Mouse (Mus musculus): Measurements from ENCODE around the gene Armcx4. TPM values are rescaled to one million over a fixed set of nuclear protein-coding genes. Genes with fewer than 3 reads are reported as not detected.
A peak's percentile ranks its signal among the peaks of the same experiment; 100 is the strongest.
"Not testable (repeated sequence)": the region's sequence is repeated elsewhere in the genome, so short reads cannot be mapped to it uniquely, and the experiment has no call there.

Gene Armcx4
- total and polyA plus RNA-seq, 3 experiments, result 1.0 to 9.2 (median 8.1) TPM

- no peak for DNase-seq
- H3K27ac ChIP-seq, result no peak overlapping the region
- no peak overlapping the region for H3K9ac ChIP-seq (ENCODE audit: low read depth, low read length)
- TF ChIP-seq CTCF (IDR thresholded peaks at IDR 0.05) (no peak), EP300 (IDR thresholded peaks at IDR 0.05; ENCODE audit: insufficient read depth, low read depth, low read length) (no peak), POLR2A (IDR thresholded peaks at IDR 0.05; ENCODE audit: insufficient read depth, low read depth, low read length) (no peak)
- H3K36me3 ChIP-seq (ENCODE audit: control insufficient read depth, insufficient read depth, low read length), result no peaks in the 10 kb centered on the region
- intact Hi-C loops (cut with DNase I), result loop anchor here (5.0 kb wide), 1 partner anchor 42 kb away; no protein-coding TSS in a partner anchor
- no peaks in the 10 kb centered on the region for H3K4me1 ChIP-seq (ENCODE audit: control insufficient read depth, insufficient read depth, low read length)
- 59% methylated on average over 2 of the region's 2 CpGs for WGBS
- H3K4me3 ChIP-seq, result no peak overlapping the region
- H3K27me3 ChIP-seq (ENCODE audit: control insufficient read depth, insufficient read depth, low read length), result no peaks in the 10 kb centered on the region
- H3K79me2 ChIP-seq (replicated peaks; ENCODE audit: control insufficient read depth, insufficient read depth, low read length), result no peaks in the 10 kb centered on the region
Observed at GRCm38 (mm10) chrX:134689676-134690075, 3.4 kb downstream of the Armcx4 start.

- Histone ChIP-seq H3K27ac (no peak overlapping the region), H3K79me2 (replicated peaks; ENCODE audit: control insufficient read depth, insufficient read depth, low read length) (no peaks in the 10 kb centered on the region), H3K4me3 (no peak overlapping the region), H3K4me1 (ENCODE audit: control insufficient read depth, insufficient read depth, low read length) (no peaks in the 10 kb centered on the region), H3K9ac (ENCODE audit: low read depth, low read length) (no peak overlapping the region), H3K36me3 (ENCODE audit: control insufficient read depth, insufficient read depth, low read length) (no peaks in the 10 kb centered on the region), H3K27me3 (ENCODE audit: control insufficient read depth, insufficient read depth, low read length) (no peaks in the 10 kb centered on the region)
- DNase-seq, result no peak
- TF ChIP-seq EP300 (IDR thresholded peaks at IDR 0.05; ENCODE audit: insufficient read depth, low read depth, low read length), result no peak
- no peak for TF ChIP-seq CTCF (IDR thresholded peaks at IDR 0.05)
- no peak for TF ChIP-seq POLR2A (IDR thresholded peaks at IDR 0.05; ENCODE audit: insufficient read depth, low read depth, low read length)
- intact Hi-C loops (cut with DNase I), result no loop called here
- 75% methylated on average over 10 of the region's 10 CpGs for WGBS
Observed at GRCm38 (mm10) chrX:134690871-134691539, 4.7 kb downstream of the Armcx4 start.

- Histone ChIP-seq H3K4me3 (no peak overlapping the region), H3K27me3 (ENCODE audit: control insufficient read depth, insufficient read depth, low read length) (no peaks in the 10 kb centered on the region), H3K27ac (no peak overlapping the region), H3K4me1 (ENCODE audit: control insufficient read depth, insufficient read depth, low read length) (no peaks in the 10 kb centered on the region), H3K9ac (ENCODE audit: low read depth, low read length) (no peak overlapping the region), H3K36me3 (ENCODE audit: control insufficient read depth, insufficient read depth, low read length) (no peaks in the 10 kb centered on the region), H3K79me2 (replicated peaks; ENCODE audit: control insufficient read depth, insufficient read depth, low read length) (no peaks in the 10 kb centered on the region)
- intact Hi-C loops (cut with DNase I), result no loop called here
- TF ChIP-seq EP300 (IDR thresholded peaks at IDR 0.05; ENCODE audit: insufficient read depth, low read depth, low read length) (no peak), POLR2A (IDR thresholded peaks at IDR 0.05; ENCODE audit: insufficient read depth, low read depth, low read length) (no peak), CTCF (IDR thresholded peaks at IDR 0.05) (no peak)
- WGBS, result 52% methylated on average over 2 of the region's 2 CpGs
- DNase-seq, result no peak
Observed at GRCm38 (mm10) chrX:134691540-134691935, 5.2 kb downstream of the Armcx4 start.

GRCm38 (mm10) chrX:134716863-134717262, 30.5 kb downstream of the Armcx4 start:
- intact Hi-C loops (cut with DNase I), result loop anchor here (2.0 to 5.0 kb wide), 2 partner anchors 32 to 70 kb away; no protein-coding TSS in a partner anchor
- Histone ChIP-seq H3K4me3 (no peak overlapping the region), H3K27ac (no peak overlapping the region), H3K36me3 (ENCODE audit: control insufficient read depth, insufficient read depth, low read length) (no peaks in the 10 kb centered on the region), H3K9ac (ENCODE audit: low read depth, low read length) (no peak overlapping the region), H3K79me2 (replicated peaks; ENCODE audit: control insufficient read depth, insufficient read depth, low read length) (no peaks in the 10 kb centered on the region), H3K27me3 (ENCODE audit: control insufficient read depth, insufficient read depth, low read length) (no peaks in the 10 kb centered on the region), H3K4me1 (ENCODE audit: control insufficient read depth, insufficient read depth, low read length) (no peaks in the 10 kb centered on the region; the same call in 1 of the 2 replicates)
- 69% methylated on average over 3 of the region's 3 CpGs for WGBS
- no peak for DNase-seq
- TF ChIP-seq EP300 (IDR thresholded peaks at IDR 0.05; ENCODE audit: insufficient read depth, low read depth, low read length) (no peak), CTCF (IDR thresholded peaks at IDR 0.05) (no peak), POLR2A (IDR thresholded peaks at IDR 0.05; ENCODE audit: insufficient read depth, low read depth, low read length) (no peak)

GRCm38 (mm10) chrX:134717752-134718308, 31.5 kb downstream of the Armcx4 start, which contains the start of gene Armcx1:
Armcx1 (plus strand) TSS chrX:134717963.
- DNase-seq, result peak; percentile 46 to 60
- Histone ChIP-seq H3K4me3 (peak within 1 kb of the TSS; percentile 62), H3K79me2 (replicated peaks; ENCODE audit: control insufficient read depth, insufficient read depth, low read length) (no peaks in the 10 kb centered on the region), H3K9ac (ENCODE audit: low read depth, low read length) (peak within 1 kb of the TSS; percentile 51), H3K27me3 (ENCODE audit: control insufficient read depth, insufficient read depth, low read length) (no peaks in the 10 kb centered on the region), H3K36me3 (ENCODE audit: control insufficient read depth, insufficient read depth, low read length) (no peaks in the 10 kb centered on the region), H3K27ac (peak within 1 kb of the TSS; percentile 62), H3K4me1 (ENCODE audit: control insufficient read depth, insufficient read depth, low read length) (no peaks in the 10 kb centered on the region; the same call in 1 of the 2 replicates)
- WGBS, result 18% methylated on average over 16 of the region's 16 CpGs
- no peak for TF ChIP-seq EP300 (IDR thresholded peaks at IDR 0.05; ENCODE audit: insufficient read depth, low read depth, low read length)
- TF ChIP-seq CTCF (IDR thresholded peaks at IDR 0.05), result peak; percentile 24
- TF ChIP-seq POLR2A (IDR thresholded peaks at IDR 0.05; ENCODE audit: insufficient read depth, low read depth, low read length), result peak; percentile 62
- intact Hi-C loops (cut with DNase I), result loop anchor here (2.0 to 5.0 kb wide), 2 partner anchors 33 to 71 kb away; no protein-coding TSS in a partner anchor

GRCm38 (mm10) chrX:134718524-134718923, 32.2 kb downstream of the Armcx4 start:
- Histone ChIP-seq H3K27ac (peak overlapping the region; percentile 62; the same call in 1 of the 2 replicates), H3K4me3 (peak overlapping the region; percentile 62), H3K4me1 (ENCODE audit: control insufficient read depth, insufficient read depth, low read length) (no peaks in the 10 kb centered on the region; the same call in 1 of the 2 replicates), H3K79me2 (replicated peaks; ENCODE audit: control insufficient read depth, insufficient read depth, low read length) (no peaks in the 10 kb centered on the region), H3K27me3 (ENCODE audit: control insufficient read depth, insufficient read depth, low read length) (no peaks in the 10 kb centered on the region), H3K36me3 (ENCODE audit: control insufficient read depth, insufficient read depth, low read length) (no peaks in the 10 kb centered on the region), H3K9ac (ENCODE audit: low read depth, low read length) (no peak overlapping the region)
- WGBS, result 22% methylated on average over 14 of the region's 14 CpGs
- TF ChIP-seq CTCF (IDR thresholded peaks at IDR 0.05), result no peak
- TF ChIP-seq POLR2A (IDR thresholded peaks at IDR 0.05; ENCODE audit: insufficient read depth, low read depth, low read length), result no peak
- no peak for TF ChIP-seq EP300 (IDR thresholded peaks at IDR 0.05; ENCODE audit: insufficient read depth, low read depth, low read length)
- peak; percentile 49 to 66 for DNase-seq
- intact Hi-C loops (cut with DNase I), result loop anchor here (5.0 kb wide), 1 partner anchor 71 kb away; no protein-coding TSS in a partner anchor

- intact Hi-C loops (cut with DNase I), result loop anchor here (10.0 kb wide), 1 partner anchor 109 kb away; no protein-coding TSS in a partner anchor
- not testable (repeated sequence) for H3K9ac ChIP-seq (ENCODE audit: low read depth, low read length)
Observed at GRCm38 (mm10) chrX:134723762-134724161, 37.4 kb downstream of the Armcx4 start.

More at GRCm38 (mm10) chrX:134723762-134724161, 37.4 kb downstream of the Armcx4 start:
- not testable (repeated sequence) for H3K4me3 ChIP-seq; H3K27ac ChIP-seq; H3K36me3 ChIP-seq (ENCODE audit: control insufficient read depth, insufficient read depth, low read length); H3K4me1 ChIP-seq (ENCODE audit: control insufficient read depth, insufficient read depth, low read length); DNase-seq; H3K27me3 ChIP-seq (ENCODE audit: control insufficient read depth, insufficient read depth, low read length); H3K79me2 ChIP-seq (replicated peaks; ENCODE audit: control insufficient read depth, insufficient read depth, low read length)
- WGBS, result 54% methylated on average over 2 of the region's 2 CpGs

Data from heart, adult 2 months (tissue).